ENCODE assay signal across 14 mouse cellular contexts in genomic region chr7:66600622-66601610, GRCm38 (mm10).
DNase-seq lines count a peak whose midpoint lies in the region; ATAC-seq and TF ChIP-seq lines count a peak whose summit lies in the region.
"Had no signal": no experiment of that assay in that cellular context is flagged by ENCODE, and none has a peak within 500 bp of the region (broad histone marks: within the 10 kb centered on the region; RNA-seq: fewer than 3 reads in every experiment).

No protein-coding gene starts in this region.

- WGBS in heart, embryonic 13.5 days, result 63% methylated on average over 12 of the region's 12 CpGs
- 52% methylated on average over 12 of the region's 12 CpGs for WGBS in lung, embryonic 14.5 days
- 56% methylated on average over 12 of the region's 12 CpGs for WGBS in stomach, embryonic 15.5 days

- peaks cover 7% of the 10 kb centered on the region; the same call in 1 of the 2 replicates for H3K4me1 ChIP-seq in heart, embryonic 13.5 days
- peaks cover 4% of the 10 kb centered on the region; the same call in 1 of the 2 replicates for H3K4me1 ChIP-seq in lung, embryonic 14.5 days (ENCODE audit: insufficient read depth)
- H3K4me1 ChIP-seq in stomach, embryonic 15.5 days, result no peaks in the 10 kb centered on the region
- H3K4me1 ChIP-seq: hindbrain, embryonic 15.5 days; limb, embryonic 13.5 days had no signal

- H3K4me2 ChIP-seq in heart, embryonic 13.5 days, result no peak overlapping the region
- H3K4me2 ChIP-seq in lung, embryonic 14.5 days, result no peak overlapping the region
- no peak overlapping the region for H3K4me2 ChIP-seq in stomach, embryonic 15.5 days
- H3K4me2 ChIP-seq: hindbrain, embryonic 15.5 days; limb, embryonic 13.5 days had no signal

- H3K4me3 ChIP-seq in heart, embryonic 13.5 days, result no peak overlapping the region
- H3K4me3 ChIP-seq in lung, embryonic 14.5 days (ENCODE audit: low read depth, low read length), result no peak overlapping the region
- no peak overlapping the region for H3K4me3 ChIP-seq in stomach, embryonic 15.5 days (replicated peaks)
- H3K4me3 ChIP-seq: hindbrain, embryonic 15.5 days; limb, embryonic 13.5 days; megakaryocyte, embryonic 14.5 days had no signal

- no peak overlapping the region for H3K9ac ChIP-seq in heart, embryonic 13.5 days
- H3K9ac ChIP-seq in lung, embryonic 14.5 days, result no peak overlapping the region
- H3K9ac ChIP-seq in stomach, embryonic 15.5 days, result no peak overlapping the region
- H3K9ac ChIP-seq: hindbrain, embryonic 15.5 days; limb, embryonic 13.5 days had no signal

- H3K27me3 ChIP-seq in heart, embryonic 13.5 days (replicated peaks), result no peaks in the 10 kb centered on the region
- no peaks in the 10 kb centered on the region for H3K27me3 ChIP-seq in lung, embryonic 14.5 days (ENCODE audit: insufficient read depth, low read length)
- H3K27me3 ChIP-seq in stomach, embryonic 15.5 days (replicated peaks), result no peaks in the 10 kb centered on the region
- H3K27me3 ChIP-seq: hindbrain, embryonic 15.5 days; limb, embryonic 13.5 days; megakaryocyte, embryonic 14.5 days had no signal

- DNase-seq in heart, postnatal 4 days, result no peak
- peak; percentile 57 for DNase-seq in lung, embryonic 14.5 days
- no peak for DNase-seq in lung, postnatal 14 days
- peak; percentile 44 for DNase-seq in fibroblast of lung, adult 2 months (ENCODE audit: low read depth)
- DNase-seq in left cerebral cortex, postnatal 4 days, result no peak
- no peak for DNase-seq in layer of hippocampus, postnatal 10 days (ENCODE audit: low spot score in 2 of 2)
- DNase-seq: adrenal gland, adult 2 months; layer of hippocampus, adult 9-11 months; thymus, postnatal 36 days had no signal

- H3K36me3 ChIP-seq in heart, embryonic 13.5 days, result no peaks in the 10 kb centered on the region
- H3K36me3 ChIP-seq in lung, embryonic 14.5 days (ENCODE audit: insufficient read depth), result no peaks in the 10 kb centered on the region
- no peaks in the 10 kb centered on the region for H3K36me3 ChIP-seq in stomach, embryonic 15.5 days
- H3K36me3 ChIP-seq: hindbrain, embryonic 15.5 days; limb, embryonic 13.5 days had no signal

- H3K9me3 ChIP-seq in heart, embryonic 13.5 days, result no peaks in the 10 kb centered on the region
- H3K9me3 ChIP-seq in lung, embryonic 14.5 days (ENCODE audit: low read depth, low read length), result no peaks in the 10 kb centered on the region
- no peaks in the 10 kb centered on the region for H3K9me3 ChIP-seq in stomach, embryonic 15.5 days
- H3K9me3 ChIP-seq: hindbrain, embryonic 15.5 days; limb, embryonic 13.5 days; megakaryocyte, embryonic 14.5 days had no signal

- intact Hi-C loops in left cerebral cortex, postnatal 4 days (cut with DNase I), result no loop called here

- TF ChIP-seq CTCF in lung, embryonic 14.5 days (IDR thresholded peaks at IDR 0.05; ENCODE audit: low read depth), result no peak

- no peak; the same call in 1 of the 2 replicates for ATAC-seq in heart, embryonic 13.5 days (ENCODE audit: extremely low read depth, insufficient number of reproducible peaks, low FRiP score, low TSS enrichment)
- ATAC-seq in lung, embryonic 14.5 days (ENCODE audit: insufficient read depth), result no peak
- no peak for ATAC-seq in stomach, embryonic 15.5 days (ENCODE audit: insufficient read depth, low FRiP score, low read depth)

- H3K27ac ChIP-seq in heart, embryonic 13.5 days (replicated peaks), result peak overlapping the region; percentile 20
- peak overlapping the region; percentile 56 for H3K27ac ChIP-seq in lung, embryonic 14.5 days (ENCODE audit: low read depth)
- 0 out of 2 replicates have a peak overlapping the region, but pooled peaks have one; percentile 21 for H3K27ac ChIP-seq in stomach, embryonic 15.5 days
- H3K27ac ChIP-seq: hindbrain, embryonic 15.5 days; limb, embryonic 13.5 days had no signal

Comparison
In these comparisons a context has a peak if more than half of its experiments do, and no peak if none do; other contexts are left out.
1. DNase-seq: peak in lung, embryonic 14.5 days (single experiment) and fibroblast of lung, adult 2 months (single experiment); none in heart, postnatal 4 days (single experiment), lung, postnatal 14 days (single experiment), left cerebral cortex, postnatal 4 days (single experiment) and layer of hippocampus, postnatal 10 days (0 of 2).
2. Peak in every context shown above with its lines, with median percentiles within 50 percentile points of each other: H3K27ac ChIP-seq.